Mouse (Mus musculus) left cerebral cortex, postnatal 14 days (tissue): ENCODE measurements around the gene Rnls. TPM values are rescaled to one million over a fixed set of nuclear protein-coding genes. Genes with fewer than 3 reads are reported as not detected.
A peak's percentile ranks its signal among the peaks of the same experiment; 100 is the strongest.

Experiments
- DNase-seq, 2 experiments: peaks; one replicate each; pipeline ENCODE4 v3.0.0; 2021 to 2022; ENCODE audit warnings: low spot score in 2 of 2, mixed read lengths in 1 of 2
- intact Hi-C: fragments of 180-260 bp; cut with DNase I; formaldehyde crosslinking; loops from one replicate; pipeline ENCODE4 v1.15.1; 2025
- total RNA-seq, 2 experiments: library from RNA; stranded (reverse); gene quantifications; 2 replicates each; pipeline ENCODE4 v1.2.3; 2021

The Rnls gene
- total RNA-seq, 2 experiments from 2014 or later = 1.9 TPM

DNA sequence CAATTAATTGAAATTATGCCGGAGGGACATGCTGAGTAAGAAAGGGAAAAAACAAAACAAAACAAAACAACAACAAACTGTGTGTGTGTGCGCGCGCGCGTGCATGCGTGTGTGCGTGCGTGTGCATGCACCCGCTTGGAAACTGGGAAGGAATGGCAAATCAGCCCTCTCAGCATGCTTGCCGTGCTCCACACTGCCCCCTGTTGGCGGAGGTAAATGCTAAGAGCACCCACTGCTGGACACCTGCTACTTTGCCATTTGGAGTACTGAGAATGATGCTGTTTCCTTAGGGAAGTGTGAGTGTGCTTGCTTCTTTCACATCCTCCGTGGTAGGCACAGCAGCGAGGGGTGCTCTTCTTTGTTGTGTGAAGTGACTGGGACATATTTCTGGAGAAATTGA lies 124.1 kb downstream of the Rnls start:
- DNase-seq = no peak
- intact Hi-C loops = no loop called here

DNA sequence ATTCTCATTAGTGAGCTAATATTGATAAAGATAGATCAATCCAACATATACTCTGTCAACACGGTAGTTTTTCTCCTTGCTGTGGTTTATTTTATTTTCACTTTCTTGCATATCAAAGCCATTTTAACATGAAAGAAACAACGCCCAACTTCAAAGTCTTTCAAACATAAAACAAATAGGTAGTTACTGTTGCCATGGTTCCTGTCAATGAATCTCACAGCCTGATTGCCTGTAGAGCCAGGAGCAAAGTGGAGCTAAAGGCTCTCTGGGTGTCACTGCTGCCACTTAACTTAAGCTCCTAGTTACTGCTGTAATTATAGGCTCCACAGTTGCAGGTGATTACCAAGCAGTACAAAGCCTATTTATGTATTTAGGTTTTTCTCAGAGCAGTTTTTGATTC lies 126.8 kb downstream of the Rnls start:
- intact Hi-C loops = no loop called here
- DNase-seq = no peak

GRCm38 (mm10) chr19:33264224-33264993 lies 127.7 kb downstream of the Rnls start:
- DNase-seq = no peak

GRCm38 (mm10) chr19:33262421-33262820 lies 129.7 kb downstream of the Rnls start:
- no peak for DNase-seq
- intact Hi-C loops = no loop called here

More at GRCm38 (mm10) chr19:33264224-33264993, 127.7 kb downstream of the Rnls start:
- intact Hi-C loops = no loop called here

- DNase-seq = no peak
- intact Hi-C loops = no loop called here
Observed at GRCm38 (mm10) chr19:33259164-33259563, 132.9 kb downstream of the Rnls start.

- no peak for DNase-seq
- intact Hi-C loops = no loop called here
Observed at GRCm38 (mm10) chr19:33253893-33254292, 138.2 kb downstream of the Rnls start.

DNA sequence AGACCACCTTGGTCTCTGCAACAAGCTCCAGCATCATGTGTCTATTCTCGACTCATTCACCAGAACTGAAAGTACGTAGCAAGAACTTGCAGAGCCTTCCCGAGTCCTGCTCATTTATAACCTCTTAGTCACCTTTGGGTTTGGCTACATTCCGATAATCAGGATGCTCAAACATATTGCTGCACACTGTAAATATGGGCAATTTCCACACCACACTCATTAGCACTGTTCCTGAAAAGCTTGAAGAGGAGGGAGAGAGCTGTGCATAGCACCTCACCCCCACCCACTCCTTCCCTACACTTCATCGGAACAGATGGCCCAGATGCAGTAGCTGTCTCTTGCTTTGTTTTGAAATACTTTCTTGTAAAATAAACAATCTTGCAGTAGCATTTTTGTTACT lies 139.9 kb downstream of the Rnls start:
- DNase-seq = peak; percentile 43 to 51
- intact Hi-C loops = no loop called here

DNA sequence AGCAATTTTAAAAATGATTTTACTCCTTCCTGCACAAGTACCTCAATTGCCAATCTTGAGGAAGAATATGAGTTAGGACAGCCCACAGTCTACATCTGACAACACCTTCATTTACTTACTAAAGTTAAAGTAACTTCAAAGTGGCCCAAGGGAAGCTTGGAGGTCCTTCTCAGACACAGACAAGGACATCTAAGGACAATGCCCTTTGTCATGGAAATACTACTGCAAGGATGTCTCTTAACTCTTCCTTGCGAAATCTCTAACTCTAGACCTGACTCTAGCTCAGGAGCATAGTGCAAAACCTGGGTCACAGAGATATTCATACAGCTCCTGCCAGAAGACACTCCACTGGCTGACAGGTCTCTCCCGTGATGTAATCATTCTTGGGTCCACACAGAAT lies 147.9 kb downstream of the Rnls start:
- intact Hi-C loops = loop anchor here (5.0 kb wide), 1 partner anchor 98 kb away; no protein-coding TSS in a partner anchor

DNA sequence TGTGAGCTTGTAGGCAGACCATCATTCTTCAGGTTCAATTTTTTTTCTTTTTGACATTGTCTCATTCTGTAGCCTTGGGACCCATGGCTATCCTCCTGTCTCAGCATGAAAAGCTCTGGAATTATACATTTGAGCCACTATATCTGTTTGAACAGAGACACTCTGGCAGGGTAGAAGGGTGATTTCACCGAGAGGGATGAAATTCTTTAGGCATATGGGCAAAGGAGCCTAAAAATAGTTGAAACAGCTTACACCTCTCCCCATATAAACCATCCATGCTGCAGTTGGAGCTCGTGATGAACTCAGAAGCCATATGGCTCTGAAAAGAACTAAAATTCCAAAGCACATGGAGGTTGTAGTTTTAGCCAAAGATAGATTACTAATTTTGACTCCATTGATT lies 151.7 kb downstream of the Rnls start:
- intact Hi-C loops = loop anchor here (5.0 kb wide), 1 partner anchor 102 kb away; no protein-coding TSS in a partner anchor
- peak in 1 of 2 experiments; percentile 47 for DNase-seq

More for the DNA sequence above, 147.9 kb downstream of the Rnls start:
- no peak for DNase-seq

DNA sequence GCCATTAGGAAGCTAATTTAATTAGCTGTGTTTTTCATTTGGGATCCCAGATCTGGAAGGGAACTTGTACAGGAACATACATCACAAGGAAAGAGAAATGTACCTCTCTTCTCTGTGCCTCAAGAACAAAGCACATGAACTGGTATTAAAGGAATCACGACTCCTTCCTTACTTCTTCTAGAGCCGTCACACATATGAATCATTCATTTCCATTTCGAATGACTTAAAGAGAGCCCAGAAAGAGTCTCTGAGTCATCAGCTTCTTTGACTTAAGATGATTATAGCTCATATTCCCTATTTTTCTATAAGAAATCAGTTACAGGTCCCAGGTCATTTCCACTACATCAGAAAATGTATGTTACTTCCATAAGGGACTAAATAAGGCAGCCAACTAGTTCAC lies 159.2 kb downstream of the Rnls start:
- intact Hi-C loops = no loop called here
- no peak for DNase-seq

DNA sequence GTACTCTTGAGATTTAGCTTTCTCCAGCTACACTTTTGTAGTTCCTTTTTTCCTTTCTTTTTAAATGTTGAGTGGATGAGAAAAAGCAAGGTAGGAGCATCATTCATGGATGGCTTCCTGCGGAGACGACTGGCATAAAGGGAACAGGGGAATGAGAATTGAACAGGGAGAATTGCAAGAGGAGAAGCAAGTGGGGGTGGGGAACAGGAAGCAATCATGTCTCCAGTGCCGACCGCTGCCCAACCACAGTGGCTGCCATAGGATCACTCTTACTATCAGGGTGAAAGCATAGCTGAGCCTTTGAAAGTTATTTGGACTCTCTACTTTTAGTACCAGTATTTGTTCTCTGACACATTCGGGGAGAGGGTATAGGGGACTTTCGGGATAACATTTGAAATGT lies 160.8 kb downstream of the Rnls start:
- DNase-seq = no peak
- intact Hi-C loops = no loop called here

GRCm38 (mm10) chr19:33227004-33227403 lies 165.1 kb downstream of the Rnls start:
- intact Hi-C loops = loop anchor here (2.0 kb wide), 4 partner anchors 140 to 512 kb away; partner anchors contain the start of gene Pten

DNA sequence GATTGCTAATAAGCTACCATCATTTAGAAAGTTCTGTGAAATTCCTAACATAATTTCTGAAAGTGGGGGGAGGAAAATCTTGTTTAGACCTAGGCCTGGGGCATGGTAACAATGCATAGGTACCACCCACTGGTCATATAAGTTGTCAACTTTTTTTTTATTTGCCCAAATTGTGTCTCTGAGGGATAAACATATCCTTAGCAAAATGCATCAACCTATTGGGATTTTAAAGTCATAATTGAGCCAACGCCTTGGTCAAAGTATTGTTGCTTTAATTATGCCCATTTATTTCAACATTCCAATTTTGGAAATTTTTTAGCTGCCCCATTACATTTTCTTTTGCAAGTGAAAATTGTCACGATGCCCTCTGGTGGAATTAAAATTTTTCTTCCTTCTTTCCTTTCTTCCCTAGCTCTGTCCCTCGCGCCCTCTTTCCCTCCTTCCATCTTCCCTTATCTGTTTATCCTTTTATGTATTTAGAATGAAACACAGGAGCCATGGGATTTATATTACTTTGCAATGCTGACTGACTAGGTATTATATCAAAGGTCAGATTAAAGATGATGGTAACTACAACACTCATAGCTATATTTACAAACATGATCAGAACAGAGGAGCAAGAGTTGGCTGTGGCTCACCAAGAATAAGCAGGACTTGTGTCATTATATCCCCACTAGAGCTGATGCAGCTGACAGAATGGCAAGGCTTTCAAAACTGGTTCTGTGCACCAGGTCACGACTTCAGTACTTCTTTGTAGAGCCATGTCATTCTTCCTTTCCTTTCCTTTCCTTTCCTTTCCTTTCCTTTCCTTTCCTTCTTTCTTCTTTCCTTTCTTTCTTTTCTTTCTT lies 166.0 kb downstream of the Rnls start:
- intact Hi-C loops = loop anchor here (2.0 kb wide), 4 partner anchors 141 to 511 kb away; partner anchors contain the start of gene Pten
- peak; percentile 30 to 36 for DNase-seq

More at GRCm38 (mm10) chr19:33227004-33227403, 165.1 kb downstream of the Rnls start:
- peak; percentile 64 to 79 for DNase-seq

GRCm38 (mm10) chr19:33225002-33225376 lies 167.1 kb downstream of the Rnls start:
- intact Hi-C loops = no loop called here
- DNase-seq = no peak

DNA sequence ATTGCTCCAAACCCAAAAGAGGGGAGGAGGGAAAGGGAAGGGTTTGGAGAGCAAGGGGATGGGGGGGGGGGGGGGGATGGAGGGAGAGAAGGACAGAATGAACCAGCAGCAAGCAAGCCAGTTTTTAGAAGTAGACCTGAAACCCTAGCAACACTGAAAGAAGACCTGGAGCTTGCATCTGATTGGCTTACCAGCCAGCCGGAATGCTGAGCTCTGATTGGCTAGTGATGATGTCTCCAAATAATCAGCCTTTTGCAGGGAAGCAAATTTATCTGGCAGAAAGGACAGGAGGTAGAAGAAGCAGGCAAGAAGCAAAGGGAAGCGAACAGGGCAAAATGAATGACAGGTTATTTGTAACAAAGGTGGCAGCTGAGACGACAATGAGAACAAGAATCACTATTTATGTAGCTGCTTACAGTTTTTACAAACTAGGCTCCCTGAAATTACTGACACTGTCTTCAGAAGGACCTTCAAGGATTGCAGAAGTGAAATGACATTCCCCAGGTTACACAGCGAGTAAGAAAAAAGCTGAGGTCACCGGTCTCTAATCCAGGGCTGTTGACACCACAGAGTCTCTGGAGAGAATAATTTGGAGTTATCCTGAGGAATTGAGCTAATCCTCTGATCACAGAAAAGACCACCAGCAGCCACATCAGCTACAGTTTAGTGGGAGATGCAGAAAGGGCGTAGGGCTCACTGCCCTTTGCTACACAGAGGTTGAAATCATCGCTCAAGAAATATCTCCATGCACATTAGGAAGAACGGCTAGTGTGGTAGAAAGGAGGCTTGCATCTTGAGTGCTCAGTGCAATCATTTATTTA lies 167.7 kb downstream of the Rnls start:
- DNase-seq = peak; percentile 84 to 96
- intact Hi-C loops = loop anchor here (5.0 kb wide), 1 partner anchor 112 kb away; no protein-coding TSS in a partner anchor

DNA sequence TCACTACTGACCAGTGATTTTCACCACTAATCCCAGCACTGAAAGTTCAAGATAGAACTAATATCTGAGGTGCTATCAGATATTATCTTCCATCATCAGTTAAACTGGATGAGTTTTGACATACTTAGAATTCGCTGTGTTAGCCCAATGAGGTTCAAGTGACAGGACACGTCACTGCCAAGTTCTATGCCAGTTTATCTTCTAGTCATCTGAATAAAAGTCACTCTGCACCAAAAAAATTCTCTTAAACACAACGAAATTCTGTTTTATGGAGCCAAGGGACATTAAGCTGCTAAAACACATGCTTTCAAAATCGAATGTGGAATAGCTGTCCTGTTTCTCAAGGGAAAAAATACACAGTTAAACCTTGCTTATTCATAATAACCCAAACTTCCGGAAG lies 168.3 kb downstream of the Rnls start:
- peak in 1 of 2 experiments; percentile 26 for DNase-seq
- intact Hi-C loops = loop anchor here (5.0 kb wide), 1 partner anchor 111 kb away; no protein-coding TSS in a partner anchor

- no peak for DNase-seq
- intact Hi-C loops = loop anchor here (5.0 kb wide), 1 partner anchor 111 kb away; no protein-coding TSS in a partner anchor
Observed at GRCm38 (mm10) chr19:33223276-33223675, 168.8 kb downstream of the Rnls start.

DNA sequence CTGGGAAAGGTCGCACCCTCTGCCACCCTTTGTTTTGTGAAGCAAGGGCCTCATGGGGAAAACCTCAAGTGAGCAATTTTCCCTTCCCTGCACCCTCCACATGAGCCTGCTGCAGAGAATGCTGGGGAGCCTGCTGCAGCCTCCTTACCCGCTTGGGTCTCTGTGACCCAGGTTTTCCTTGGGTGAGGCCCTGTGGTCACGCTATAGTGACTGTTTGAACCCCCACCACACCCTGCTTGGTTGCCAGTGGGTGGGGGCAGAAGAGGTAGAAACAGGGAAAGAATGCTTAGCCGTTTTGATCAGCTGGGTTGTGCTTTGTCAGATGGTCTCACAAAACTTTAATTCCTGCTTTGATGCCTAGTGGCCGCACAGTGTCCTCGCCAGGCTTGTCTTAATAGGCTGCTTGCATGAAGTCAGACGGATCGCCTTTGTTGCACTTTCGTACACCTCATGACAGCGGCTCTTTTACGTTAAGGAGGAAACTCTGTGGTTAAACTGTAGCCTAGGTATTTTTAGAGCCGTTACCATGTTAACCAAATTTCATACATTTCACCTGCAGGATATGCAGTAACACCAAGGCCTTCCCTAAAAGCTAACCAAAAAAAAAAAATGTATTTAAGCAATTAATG lies 169.4 kb downstream of the Rnls start:
- intact Hi-C loops = loop anchor here (5.0 kb wide), 1 partner anchor 110 kb away; no protein-coding TSS in a partner anchor
- no peak for DNase-seq
